Comparison of ENCODE assay signal across 13 mouse cellular contexts in the genomic region with DNA sequence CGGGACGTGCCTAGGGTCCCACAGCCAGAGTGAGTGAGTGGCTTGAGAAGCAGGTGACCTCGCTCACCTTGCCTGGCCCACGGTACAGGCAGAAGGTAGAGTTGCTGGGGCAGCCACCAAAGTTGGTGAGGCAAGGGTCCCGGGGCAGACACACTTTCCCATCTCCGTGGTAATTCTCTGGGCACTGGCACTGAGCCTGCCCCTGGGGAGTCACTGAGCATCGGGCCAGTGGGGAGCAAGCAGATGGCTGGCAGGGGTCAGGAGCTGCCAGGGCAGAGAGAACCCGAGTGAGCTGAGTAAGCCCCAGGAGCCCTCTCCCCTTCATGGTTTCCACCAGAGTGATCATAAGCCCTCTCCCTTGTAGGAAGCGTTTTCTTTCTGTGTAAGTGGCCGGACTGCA.
"Had no signal": no experiment of that assay in that cellular context is flagged by ENCODE, and none has a peak within 500 bp of the region (broad histone marks: within the 10 kb centered on the region; RNA-seq: fewer than 3 reads in every experiment).

No protein-coding gene starts in this region.

- H3K4me2 ChIP-seq: intestine, embryonic 15.5 days; limb, embryonic 13.5 days; midbrain, embryonic 12.5 days; neural tube, embryonic 13.5 days had no signal

- H3K27ac ChIP-seq: intestine, embryonic 15.5 days; limb, embryonic 13.5 days; midbrain, embryonic 12.5 days; neural tube, embryonic 13.5 days; stomach, postnatal 0 days had no signal

- H3K27me3 ChIP-seq: intestine, embryonic 15.5 days; limb, embryonic 13.5 days; midbrain, embryonic 12.5 days; neural tube, embryonic 13.5 days had no signal

- H3K4me3 ChIP-seq: intestine, embryonic 15.5 days; limb, embryonic 13.5 days; midbrain, embryonic 12.5 days; neural tube, embryonic 13.5 days had no signal

- H3K9me3 ChIP-seq: intestine, embryonic 15.5 days; limb, embryonic 13.5 days; midbrain, embryonic 12.5 days; neural tube, embryonic 13.5 days had no signal

- H3K36me3 ChIP-seq: intestine, embryonic 15.5 days; limb, embryonic 13.5 days; midbrain, embryonic 12.5 days; neural tube, embryonic 13.5 days had no signal

- H3K9ac ChIP-seq: intestine, embryonic 15.5 days; limb, embryonic 13.5 days; midbrain, embryonic 12.5 days; neural tube, embryonic 13.5 days had no signal

- DNase-seq: kidney, adult 18-20 months; kidney, postnatal 10 days; kidney, postnatal 4 days; lung, adult 18-20 months; right cerebral cortex, adult 18-20 months; right cerebral cortex, postnatal 25 days; thymus, postnatal 4 days had no signal

- ATAC-seq: intestine, embryonic 15.5 days; midbrain, embryonic 16.5 days had no signal
